Mouse (Mus musculus) bone marrow, adult 2 months (tissue): ENCODE data around the gene Kdm4b.

Experiments
- CTCF ChIP-seq: fragments of 200-500 bp; IDR thresholded peaks from 2 replicates; pipeline ENCODE4 v1.5.1; 2011; ENCODE audit warnings: low read length, control low read depth; ENCODE audit not compliant: control insufficient read depth, insufficient read depth
- POLR2A ChIP-seq: fragments of 200-500 bp; IDR thresholded peaks from 2 replicates; pipeline ENCODE4 v1.6.1; 2011; ENCODE audit warnings: low read depth, mild to moderate bottlenecking, control low read depth, low read length, borderline replicate concordance; ENCODE audit not compliant: control insufficient read depth

GRCm38 (mm10) chr17:56400221-56400620 is 74.4 kb downstream of the Kdm4b start:
- no peak for TF ChIP-seq CTCF
- TF ChIP-seq POLR2A, result no peak
